Mouse (Mus musculus) cerebellum, adult 2 months (tissue): ENCODE data around the gene Ankk1.

Experiments used
- CTCF ChIP-seq: fragments of 200-500 bp; IDR thresholded peaks from 2 replicates; pipeline ENCODE4 v1.5.1; 2011; ENCODE audit warnings: low read depth, mild to moderate bottlenecking, control low read depth, low read length, moderate library complexity, borderline replicate concordance; ENCODE audit not compliant: insufficient read depth
- POLR2A ChIP-seq: fragments of 200-500 bp; IDR thresholded peaks from 2 replicates; pipeline ENCODE4 v1.6.1; 2011; ENCODE audit warnings: low read length, control low read depth, borderline replicate concordance; ENCODE audit not compliant: insufficient read depth

- TF ChIP-seq CTCF (no peak), POLR2A (no peak)
Measured at GRCm38 (mm10) chr9:49373946-49374345, 52.9 kb downstream of the Ankk1 start.
